Mouse (Mus musculus): ENCODE measurements around the gene Tstd1.

- TF ChIP-seq CTCF (IDR thresholded peaks at IDR 0.05; ENCODE audit: control insufficient read depth, insufficient read depth, insufficient read length) (peak; percentile 62), MYOD1 (IDR thresholded peaks at IDR 0.05; ENCODE audit: control insufficient read depth, insufficient read length, low read depth) (no peak), CEBPB (IDR thresholded peaks at IDR 0.05; ENCODE audit: low read depth) (no peak), MAX (IDR thresholded peaks at IDR 0.05) (no peak), USF1 (IDR thresholded peaks at IDR 0.05; ENCODE audit: low read depth) (no peak), FOSL1 (IDR thresholded peaks at IDR 0.05; ENCODE audit: insufficient read depth, low read length, poor library complexity, severe bottlenecking) (no peak), MYOG (IDR thresholded peaks at IDR 0.05; ENCODE audit: control insufficient read depth, extremely low read depth, insufficient read length) (no peak)
These were observed 38.6 kb upstream of the Tstd1 start for GRCm38 (mm10) chr1:171379935-171380599.
